Mouse (Mus musculus) brain, embryonic 14.5 days (tissue): Measurements from ENCODE around the gene Rfx3.

ENCODE experiments used
- CTCF ChIP-seq: fragments of 200-500 bp; IDR thresholded peaks from 2 replicates; pipeline ENCODE4 v1.5.1; 2012; ENCODE audit warnings: inconsistent platforms, mild to moderate bottlenecking, moderate library complexity, borderline replicate concordance; ENCODE audit not compliant: insufficient read depth, insufficient read length; ENCODE audit errors: extremely low read depth
- POLR2A ChIP-seq: fragments of 200-500 bp; IDR thresholded peaks from 2 replicates; pipeline ENCODE4 v1.6.1; 2012; ENCODE audit warnings: mild to moderate bottlenecking, inconsistent platforms, borderline replicate concordance; ENCODE audit not compliant: poor library complexity, insufficient read depth, insufficient read length, severe bottlenecking; ENCODE audit errors: extremely low read depth

- TF ChIP-seq CTCF: no peak
- TF ChIP-seq POLR2A: no peak
These were observed 133.5 kb downstream of the Rfx3 start for GRCm38 (mm10) chr19:27877429-27877828.
